Mouse (Mus musculus) kidney, adult 8-10 months (tissue): ENCODE measurements around the gene Creb5.

Source experiments
- DNase-seq, 2 experiments: peaks; one replicate each; pipeline ENCODE4 v3.0.0; 2022

Gene Creb5

GRCm38 (mm10) chr6:53287038-53287561 lies at the start of gene Creb5:
TSS of gene Creb5 (plus strand) at chr6:53287270.
- DNase-seq = peak; percentile 73 to 81

GRCm38 (mm10) chr6:53259841-53260240 lies 27.2 kb upstream of the Creb5 start:
- DNase-seq = no peak

GRCm38 (mm10) chr6:53262401-53262800 lies 24.7 kb upstream of the Creb5 start:
- DNase-seq = no peak

- no peak for DNase-seq
These were observed 20.0 kb upstream of the Creb5 start for GRCm38 (mm10) chr6:53267036-53267435.

- DNase-seq = no peak
These were observed 19.2 kb upstream of the Creb5 start for GRCm38 (mm10) chr6:53267732-53268505.

- no peak for DNase-seq
These were observed 15.9 kb upstream of the Creb5 start for GRCm38 (mm10) chr6:53271216-53271615.

- no peak for DNase-seq
These were observed 15.4 kb upstream of the Creb5 start for GRCm38 (mm10) chr6:53271636-53272035.

- no peak for DNase-seq
These were observed 557 bp upstream of the Creb5 start for GRCm38 (mm10) chr6:53286389-53287037.

GRCm38 (mm10) chr6:53287562-53288381 lies 702 bp downstream of the Creb5 start:
- peak in 1 of 2 experiments; percentile 6 for DNase-seq

GRCm38 (mm10) chr6:53288584-53289558 lies 1.8 kb downstream of the Creb5 start:
- no peak for DNase-seq

GRCm38 (mm10) chr6:53289659-53290058 lies 2.6 kb downstream of the Creb5 start:
- no peak for DNase-seq

- DNase-seq = no peak
These were observed 3.3 kb downstream of the Creb5 start for GRCm38 (mm10) chr6:53290215-53290990.

- DNase-seq = no peak
These were observed 5.9 kb downstream of the Creb5 start for GRCm38 (mm10) chr6:53292931-53293330.

GRCm38 (mm10) chr6:53297851-53298250 lies 10.8 kb downstream of the Creb5 start:
- no peak for DNase-seq

- no peak for DNase-seq
These were observed 17.1 kb downstream of the Creb5 start for GRCm38 (mm10) chr6:53304201-53304600.

- DNase-seq = no peak
These were observed 19.1 kb downstream of the Creb5 start for GRCm38 (mm10) chr6:53306156-53306555.

- DNase-seq = no peak
These were observed 19.6 kb downstream of the Creb5 start for GRCm38 (mm10) chr6:53306710-53307109.

GRCm38 (mm10) chr6:53308684-53309083 lies 21.6 kb downstream of the Creb5 start:
- DNase-seq = no peak

GRCm38 (mm10) chr6:53313604-53314003 lies 26.5 kb downstream of the Creb5 start:
- no peak for DNase-seq

GRCm38 (mm10) chr6:53314126-53314525 lies 27.1 kb downstream of the Creb5 start:
- no peak for DNase-seq
